Mouse (Mus musculus) kidney, postnatal 0 days (tissue): ENCODE results near the gene Vwa5b2. TPM values are rescaled to one million over a fixed set of nuclear protein-coding genes. Genes with fewer than 3 reads are reported as not detected.

Experiments
- ATAC-seq: fragments of 200-750 bp; cut with Nextera tagmentation; replicated peaks from 2 replicates; pipeline ENCODE4 v1.8.0; 2017; ENCODE audit warnings: low read depth, moderate number of reproducible peaks, moderate TSS enrichment, moderate library complexity; ENCODE audit not compliant: low FRiP score
- DNase-seq: peaks from one replicate; pipeline ENCODE4 v3.0.0-alpha.2; 2016; ENCODE audit warnings: low spot score
- H3K27ac ChIP-seq: fragments of 300-500 bp; sonication (generic); 2 replicates; pipeline ENCODE4 v1.5.1; 2014; ENCODE audit warnings: mild to moderate bottlenecking
- H3K27me3 ChIP-seq: fragments of 300-500 bp; sonication (generic); 2 replicates; pipeline ENCODE4 v1.6.1; 2014; ENCODE audit warnings: low read length, mixed read lengths; ENCODE audit not compliant: insufficient read depth
- H3K36me3 ChIP-seq: fragments of 300-500 bp; sonication (generic); 2 replicates; pipeline ENCODE4 v1.6.1; 2014; ENCODE audit warnings: low read length, mixed read lengths; ENCODE audit not compliant: insufficient read depth
- H3K4me1 ChIP-seq: fragments of 300-500 bp; sonication (generic); replicated peaks from 2 replicates; pipeline ENCODE4 v1.6.1; 2014; ENCODE audit warnings: antibody characterized with exemption, low read length, mixed read lengths; ENCODE audit not compliant: insufficient read depth
- H3K4me2 ChIP-seq: fragments of 300-500 bp; sonication (generic); 2 replicates; pipeline ENCODE4 v1.6.1; 2014; ENCODE audit warnings: mild to moderate bottlenecking, low read length, moderate library complexity, mixed read lengths
- H3K4me3 ChIP-seq: fragments of 300-500 bp; sonication (generic); replicated peaks from 2 replicates; pipeline ENCODE4 v1.5.1; 2014; ENCODE audit warnings: low read depth, low read length
- H3K9ac ChIP-seq: fragments of 300-500 bp; sonication (generic); 2 replicates; pipeline ENCODE4 v1.6.1; 2014; ENCODE audit warnings: low read depth, low read length
- H3K9me3 ChIP-seq: fragments of 300-500 bp; sonication (generic); replicated peaks from 2 replicates; pipeline ENCODE4 v1.6.1; 2016; ENCODE audit warnings: low read length, inconsistent platforms, mixed read lengths
- CTCF ChIP-seq: IDR thresholded peaks from 2 replicates; pipeline ENCODE4 v1.5.1; 2016; ENCODE audit warnings: antibody characterized with exemption, low read depth, mild to moderate bottlenecking, moderate library complexity
- WGBS: fragments of 180-500 bp; shearing (Covaris S2); extraction: QIAGEN DNeasy Blood & Tissue Kit; methylation state at CpG from one replicate; pipeline ENCODE4 v1.1.7; 2014; 5-methylcytosine and 5-hydroxymethylcytosine counted together
- polyA plus RNA-seq: library from polyadenylated mRNA; unstranded; fragments of >200 nt; fragmentation: Nextera tagmentation; extraction: Ambion mirVana; gene quantifications from 2 replicates; pipeline ENCODE4 v1.2.1, GENCODE M21; 2015

Gene Vwa5b2
- polyA plus RNA-seq, 1 experiment from 2014 or later: 0.43 TPM

GRCm38 (mm10) chr16:20620399-20620735 is 31.1 kb downstream of the Vwa5b2 start:
- Histone ChIP-seq H3K36me3 (no peaks in the 10 kb centered on the region), H3K27me3 (0 out of 2 replicates have a peak, but pooled peaks cover 6% of the 10 kb centered on the region), H3K4me3 (peak overlapping the region; percentile 70), H3K9me3 (no peaks in the 10 kb centered on the region), H3K27ac (no peak overlapping the region), H3K4me2 (peak overlapping the region; percentile 99), H3K4me1 (peaks cover 24% of the 10 kb centered on the region; the same call in 1 of the 2 replicates), H3K9ac (no peak overlapping the region)
- no peak for DNase-seq
- TF ChIP-seq CTCF: no peak
- no peak for ATAC-seq
- 0% methylated on average over 9 of the region's 9 CpGs for whole genome bisulfite sequencing

GRCm38 (mm10) chr16:20620751-20621190 is 31.5 kb downstream of the Vwa5b2 start:
- Histone ChIP-seq H3K4me1 (peaks cover 24% of the 10 kb centered on the region; the same call in 1 of the 2 replicates), H3K4me2 (peak overlapping the region; percentile 99), H3K27me3 (0 out of 2 replicates have a peak, but pooled peaks cover 6% of the 10 kb centered on the region), H3K36me3 (no peaks in the 10 kb centered on the region), H3K9ac (peak overlapping the region; percentile 54), H3K9me3 (no peaks in the 10 kb centered on the region), H3K27ac (no peak overlapping the region), H3K4me3 (peak overlapping the region; percentile 70)
- WGBS: under 1% methylated on average over 32 of the region's 32 CpGs
- DNase-seq (no peak), ATAC-seq (no peak)
- no peak for TF ChIP-seq CTCF

- Histone ChIP-seq H3K36me3 (no peaks in the 10 kb centered on the region), H3K9ac (peak within 1 kb of the TSS; percentile 54), H3K27ac (peak within 1 kb of the TSS; percentile 19; the same call in 1 of the 2 replicates), H3K4me1 (peaks cover 24% of the 10 kb centered on the region; the same call in 1 of the 2 replicates), H3K4me2 (peak within 1 kb of the TSS; percentile 99), H3K4me3 (peak within 1 kb of the TSS; percentile 70), H3K27me3 (0 out of 2 replicates have a peak, but pooled peaks cover 6% of the 10 kb centered on the region), H3K9me3 (no peaks in the 10 kb centered on the region)
- WGBS: under 1% methylated on average over 79 of the region's 92 CpGs
- TF ChIP-seq CTCF: no peak
- DNase-seq (peak; percentile 46), ATAC-seq (peak; percentile 75)
These were observed 32.1 kb downstream of the Vwa5b2 start, which contains the start of gene Camk2n2 for GRCm38 (mm10) chr16:20621191-20621990. Camk2n2 (minus strand) TSS chr16:20621287.

- Histone ChIP-seq H3K36me3 (no peaks in the 10 kb centered on the region), H3K27me3 (0 out of 2 replicates have a peak, but pooled peaks cover 6% of the 10 kb centered on the region), H3K27ac (no peak overlapping the region), H3K9ac (peak overlapping the region; percentile 54; the same call in 1 of the 2 replicates), H3K9me3 (no peaks in the 10 kb centered on the region), H3K4me3 (peak overlapping the region; percentile 70), H3K4me2 (peak overlapping the region; percentile 99), H3K4me1 (peaks cover 24% of the 10 kb centered on the region; the same call in 1 of the 2 replicates)
- no peak for TF ChIP-seq CTCF
- peak; percentile 25; the same call in 1 of the 2 replicates for ATAC-seq
- DNase-seq: peak; percentile 27
- under 1% methylated on average over 37 of the region's 37 CpGs for WGBS
These were observed 32.9 kb downstream of the Vwa5b2 start for GRCm38 (mm10) chr16:20621991-20622685.

- no peak overlapping the region for H3K9ac ChIP-seq
- no peak overlapping the region for H3K4me2 ChIP-seq
- 0 out of 2 replicates have a peak, but pooled peaks cover 6% of the 10 kb centered on the region for H3K27me3 ChIP-seq
- WGBS: 55% methylated on average over 2 of the region's 2 CpGs
- H3K27ac ChIP-seq: no peak overlapping the region
- H3K9me3 ChIP-seq: no peaks in the 10 kb centered on the region
- no peaks in the 10 kb centered on the region for H3K36me3 ChIP-seq
- DNase-seq: no peak
- no peak for ATAC-seq
- no peak for TF ChIP-seq CTCF
- no peak overlapping the region for H3K4me3 ChIP-seq
- peaks cover 24% of the 10 kb centered on the region; the same call in 1 of the 2 replicates for H3K4me1 ChIP-seq
These were observed 33.9 kb downstream of the Vwa5b2 start for GRCm38 (mm10) chr16:20623211-20623610.

- no peaks in the 10 kb centered on the region for H3K9me3 ChIP-seq
- no peak overlapping the region for H3K4me3 ChIP-seq
- 53% methylated on average over 11 of the region's 11 CpGs for WGBS
- H3K4me1 ChIP-seq: no peaks in the 10 kb centered on the region
- H3K4me2 ChIP-seq: no peak overlapping the region
- no peak for ATAC-seq
- no peak overlapping the region for H3K27ac ChIP-seq
- no peak overlapping the region for H3K9ac ChIP-seq
- peaks cover 7% of the 10 kb centered on the region; the same call in 1 of the 2 replicates for H3K27me3 ChIP-seq
- no peaks in the 10 kb centered on the region for H3K36me3 ChIP-seq
- DNase-seq: no peak
- TF ChIP-seq CTCF: no peak
These were observed 39.7 kb downstream of the Vwa5b2 start for GRCm38 (mm10) chr16:20628871-20629391.
